Mouse (Mus musculus): Measurements from ENCODE around the gene Olfr1441. TPM values are rescaled to one million over a fixed set of nuclear protein-coding genes. Genes with fewer than 3 reads are reported as not detected.

Gene Olfr1441
- polyA plus RNA-seq, 1 experiment from 2014 or later: not detected

DNA sequence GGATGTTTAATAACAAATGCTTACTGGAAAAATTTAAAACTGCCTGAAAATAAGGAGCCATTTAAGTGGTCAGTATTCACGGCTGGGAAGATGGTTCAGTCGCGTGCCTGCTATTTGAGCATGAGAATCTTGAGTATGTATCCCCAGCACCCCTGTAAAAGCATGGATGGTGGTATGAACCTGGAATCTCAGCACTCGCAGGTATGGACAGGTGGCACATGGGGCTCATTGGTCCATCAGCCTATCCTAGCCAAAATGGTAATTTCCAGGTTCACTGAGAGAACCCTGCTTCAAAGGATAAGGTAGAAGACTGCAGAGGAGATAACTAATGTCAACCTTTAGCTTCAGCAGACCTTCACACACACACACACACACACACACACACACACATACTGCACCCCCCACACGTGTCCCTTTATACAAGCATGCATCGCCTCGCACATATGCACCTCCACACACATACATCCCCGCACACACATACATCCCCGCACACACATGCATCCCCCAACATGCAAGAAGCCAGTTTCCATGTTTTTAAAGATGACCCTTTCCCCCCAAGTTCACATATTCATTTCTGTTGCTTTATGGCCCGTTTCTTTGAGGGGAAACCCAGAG, 48.4 kb downstream of the Olfr1441 start:
- H3K4me3 ChIP-seq: no peak overlapping the region
- no peak overlapping the region for H3K9ac ChIP-seq
- peaks cover 30% of the 10 kb centered on the region for H3K36me3 ChIP-seq
- WGBS: 93% methylated on average over 10 of the region's 10 CpGs
- H3K27me3 ChIP-seq: no peaks in the 10 kb centered on the region
- H3K4me1 ChIP-seq (replicated peaks): no peaks in the 10 kb centered on the region
- ATAC-seq (ENCODE audit: low FRiP score): no peak; the same call in 1 of the 2 replicates
- no peaks in the 10 kb centered on the region for H3K9me3 ChIP-seq
- H3K27ac ChIP-seq: no peak overlapping the region
- H3K4me2 ChIP-seq: no peak overlapping the region

DNA sequence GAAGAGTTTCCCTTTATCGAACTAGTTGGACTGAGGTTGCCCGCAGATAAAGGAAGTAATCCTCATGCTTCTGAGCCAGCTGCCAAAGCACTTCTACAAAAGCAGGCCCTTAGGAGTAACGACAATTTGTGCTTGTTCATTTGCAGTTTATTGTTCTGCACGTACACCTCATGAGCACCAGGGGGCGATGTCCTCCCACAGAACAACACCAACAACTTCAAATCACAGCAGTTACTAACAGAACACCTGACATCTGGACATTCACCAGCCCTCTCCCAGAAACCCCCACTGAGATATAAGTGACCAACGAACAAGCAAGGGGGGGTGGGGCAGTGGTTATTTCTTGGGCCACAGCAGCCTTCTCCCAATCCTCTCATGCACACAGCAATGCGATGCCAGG, 49.0 kb downstream of the Olfr1441 start:
- H3K27ac ChIP-seq: no peak overlapping the region
- no peak overlapping the region for H3K4me2 ChIP-seq
- H3K27me3 ChIP-seq: no peaks in the 10 kb centered on the region
- no peaks in the 10 kb centered on the region for H3K9me3 ChIP-seq
- WGBS: 33% methylated on average over 7 of the region's 7 CpGs
- H3K4me3 ChIP-seq: no peak overlapping the region
- peak; percentile 39; the same call in 1 of the 2 replicates for ATAC-seq (ENCODE audit: low FRiP score)
- no peak overlapping the region for H3K9ac ChIP-seq
- H3K4me1 ChIP-seq (replicated peaks): no peaks in the 10 kb centered on the region
- H3K36me3 ChIP-seq: peaks cover 36% of the 10 kb centered on the region

DNA sequence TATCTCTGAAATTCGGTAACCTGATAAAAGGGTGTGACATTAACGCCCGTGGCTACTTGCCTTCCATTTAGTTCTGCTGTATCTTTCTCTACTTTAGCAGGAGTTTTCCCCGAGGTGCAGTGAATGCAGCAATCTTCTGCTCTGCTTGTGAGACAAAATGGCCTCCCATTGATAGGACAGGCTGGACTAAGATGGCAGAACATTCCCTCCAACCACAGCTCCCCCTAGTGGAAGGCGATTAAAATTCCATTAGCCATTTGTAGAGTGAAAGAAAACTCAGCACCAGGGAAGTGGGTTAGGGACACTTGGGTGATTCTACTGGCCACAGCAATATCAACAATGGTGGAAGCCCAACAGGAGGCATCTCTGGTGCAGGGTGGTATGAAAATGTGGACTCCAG, 50.2 kb downstream of the Olfr1441 start:
- Histone ChIP-seq H3K4me1 (replicated peaks) (no peaks in the 10 kb centered on the region), H3K27me3 (no peaks in the 10 kb centered on the region), H3K27ac (no peak overlapping the region), H3K9me3 (no peaks in the 10 kb centered on the region), H3K36me3 (peaks cover 46% of the 10 kb centered on the region), H3K4me2 (no peak overlapping the region), H3K4me3 (no peak overlapping the region), H3K9ac (no peak overlapping the region)
- WGBS: 78% methylated on average over 5 of the region's 5 CpGs
- no peak for ATAC-seq (ENCODE audit: low FRiP score)

DNA sequence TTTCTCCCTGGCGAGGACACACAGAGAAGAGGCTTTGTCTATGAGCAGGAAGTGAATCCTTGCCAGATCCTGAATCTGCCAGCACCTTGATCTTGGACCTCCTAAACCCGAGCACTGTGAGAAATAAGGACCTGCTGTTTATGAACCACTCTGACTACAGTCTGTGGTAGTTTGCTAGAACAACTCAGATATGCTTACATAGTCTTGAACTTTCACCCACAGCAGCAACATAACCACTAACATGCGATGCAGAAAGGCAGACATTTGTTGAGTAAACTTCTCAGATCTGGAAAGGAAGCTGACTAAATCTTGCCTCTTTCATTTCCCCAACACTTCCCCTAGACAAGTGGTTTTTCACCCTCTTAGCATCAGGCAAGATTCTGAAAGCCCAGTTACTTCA, 54.6 kb downstream of the Olfr1441 start:
- peak overlapping the region; percentile 8; the same call in 1 of the 2 replicates for H3K27ac ChIP-seq
- H3K36me3 ChIP-seq: peaks cover 70% of the 10 kb centered on the region
- H3K9me3 ChIP-seq: no peaks in the 10 kb centered on the region
- no peaks in the 10 kb centered on the region for H3K27me3 ChIP-seq
- H3K4me1 ChIP-seq (replicated peaks): peaks cover 13% of the 10 kb centered on the region
- whole genome bisulfite sequencing: 75% methylated on average over 3 of the region's 3 CpGs
- ATAC-seq (ENCODE audit: low FRiP score): no peak
- H3K9ac ChIP-seq: no peak overlapping the region
- H3K4me3 ChIP-seq: no peak overlapping the region
- no peak overlapping the region for H3K4me2 ChIP-seq

DNA sequence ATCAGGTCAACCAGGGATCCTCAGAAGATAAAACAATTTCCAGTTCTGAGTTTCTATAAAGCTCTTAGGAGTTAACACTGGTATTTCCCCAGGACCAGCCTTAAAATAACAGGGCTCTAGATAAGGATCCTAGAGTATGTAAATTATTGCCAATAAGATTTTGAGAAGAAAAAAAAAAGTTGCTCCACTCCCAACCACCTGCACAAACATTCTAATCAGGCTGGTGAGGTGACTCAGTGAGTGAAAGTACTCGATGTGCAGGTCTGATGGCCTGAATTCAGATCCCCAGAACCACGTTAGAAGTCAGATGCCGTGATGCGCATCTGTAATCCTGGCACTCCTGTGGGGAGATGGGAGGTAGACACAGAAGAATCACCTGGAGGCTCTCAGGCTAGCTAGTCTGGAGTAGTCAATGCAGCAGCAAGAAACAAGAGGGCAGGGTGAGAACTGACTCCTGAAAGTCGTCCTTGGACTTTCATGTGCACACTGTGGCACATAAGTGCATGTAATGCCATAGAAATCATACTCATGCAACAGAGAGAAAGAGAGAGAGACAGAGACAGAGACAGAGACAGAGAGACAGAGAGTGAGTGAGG, 55.2 kb downstream of the Olfr1441 start:
- no peak overlapping the region for H3K27ac ChIP-seq
- H3K4me2 ChIP-seq: no peak overlapping the region
- peaks cover 16% of the 10 kb centered on the region for H3K4me1 ChIP-seq (replicated peaks)
- ATAC-seq (ENCODE audit: low FRiP score): no peak
- H3K27me3 ChIP-seq: no peaks in the 10 kb centered on the region
- WGBS: 87% methylated on average over 5 of the region's 5 CpGs
- H3K9ac ChIP-seq: no peak overlapping the region
- H3K9me3 ChIP-seq: no peaks in the 10 kb centered on the region
- no peak overlapping the region for H3K4me3 ChIP-seq
- H3K36me3 ChIP-seq: peaks cover 75% of the 10 kb centered on the region

Other genes starting within 250 kb of the Olfr1441 start
- not detected in 2 replicates for gene Olfr1555-ps1, start 247.3 kb upstream of the Olfr1441 start, polyA plus RNA-seq (2015; fragmentation: Nextera tagmentation; extraction: Ambion mirVana)
- not detected in 2 replicates for gene Olfr1431, start 216.8 kb upstream of the Olfr1441 start, polyA plus RNA-seq (2015; fragmentation: Nextera tagmentation; extraction: Ambion mirVana)
- not detected in 2 replicates for gene Olfr1432, start 184.8 kb upstream of the Olfr1441 start, polyA plus RNA-seq (2015; fragmentation: Nextera tagmentation; extraction: Ambion mirVana)
- not detected in 2 replicates for gene Olfr262, start 175.8 kb upstream of the Olfr1441 start, polyA plus RNA-seq (2015; fragmentation: Nextera tagmentation; extraction: Ambion mirVana)
- not detected in 2 replicates for gene Olfr235, start 156.4 kb upstream of the Olfr1441 start, polyA plus RNA-seq (2015; fragmentation: Nextera tagmentation; extraction: Ambion mirVana)
- not detected in 2 replicates for gene Olfr1434, start 137.6 kb upstream of the Olfr1441 start, polyA plus RNA-seq (2015; fragmentation: Nextera tagmentation; extraction: Ambion mirVana)
- gene Olfr1436, start 118.3 kb upstream of the Olfr1441 start, polyA plus RNA-seq (2015; fragmentation: Nextera tagmentation; extraction: Ambion mirVana): not detected in 2 replicates
- gene Olfr1437, start 92.3 kb upstream of the Olfr1441 start, polyA plus RNA-seq (2015; fragmentation: Nextera tagmentation; extraction: Ambion mirVana): not detected in 2 replicates
- gene Olfr1438-ps1, start 81.5 kb upstream of the Olfr1441 start, polyA plus RNA-seq (2015; fragmentation: Nextera tagmentation; extraction: Ambion mirVana): not detected in 2 replicates
- not detected in 2 replicates for gene Olfr1440, start 30.2 kb upstream of the Olfr1441 start, polyA plus RNA-seq (2015; fragmentation: Nextera tagmentation; extraction: Ambion mirVana)
- not detected in 2 replicates for gene Pfpl, start 10.5 kb downstream of the Olfr1441 start, polyA plus RNA-seq (2015; fragmentation: Nextera tagmentation; extraction: Ambion mirVana)
- 0.47 and 0.78 TPM in 2 replicates for gene Mpeg1, start 43.3 kb downstream of the Olfr1441 start, polyA plus RNA-seq (2015; fragmentation: Nextera tagmentation; extraction: Ambion mirVana)
- gene Dtx4, start 84.0 kb downstream of the Olfr1441 start, polyA plus RNA-seq (2015; fragmentation: Nextera tagmentation; extraction: Ambion mirVana): 34.8 and 36.8 TPM in 2 replicates
- 7.8 and 8.0 TPM in 2 replicates for gene Fam111a, start 128.3 kb downstream of the Olfr1441 start, polyA plus RNA-seq (2015; fragmentation: Nextera tagmentation; extraction: Ambion mirVana)
- gene Gm4952, start 182.5 kb downstream of the Olfr1441 start, polyA plus RNA-seq (2015; fragmentation: Nextera tagmentation; extraction: Ambion mirVana): 0.19 TPM in 1 of 2 replicates, not detected in the other
- gene Glyat, start 215.9 kb downstream of the Olfr1441 start, polyA plus RNA-seq (2015; fragmentation: Nextera tagmentation; extraction: Ambion mirVana): 0.05 TPM in 1 of 2 replicates, not detected in the other